Mouse (Mus musculus): ENCODE results near the gene Rnf114. TPM values are rescaled to one million over a fixed set of nuclear protein-coding genes. Genes with fewer than 3 reads are reported as not detected.

The Rnf114 gene
- polyA plus RNA-seq, 1 experiment from 2014 or later = 39.5 TPM

DNA sequence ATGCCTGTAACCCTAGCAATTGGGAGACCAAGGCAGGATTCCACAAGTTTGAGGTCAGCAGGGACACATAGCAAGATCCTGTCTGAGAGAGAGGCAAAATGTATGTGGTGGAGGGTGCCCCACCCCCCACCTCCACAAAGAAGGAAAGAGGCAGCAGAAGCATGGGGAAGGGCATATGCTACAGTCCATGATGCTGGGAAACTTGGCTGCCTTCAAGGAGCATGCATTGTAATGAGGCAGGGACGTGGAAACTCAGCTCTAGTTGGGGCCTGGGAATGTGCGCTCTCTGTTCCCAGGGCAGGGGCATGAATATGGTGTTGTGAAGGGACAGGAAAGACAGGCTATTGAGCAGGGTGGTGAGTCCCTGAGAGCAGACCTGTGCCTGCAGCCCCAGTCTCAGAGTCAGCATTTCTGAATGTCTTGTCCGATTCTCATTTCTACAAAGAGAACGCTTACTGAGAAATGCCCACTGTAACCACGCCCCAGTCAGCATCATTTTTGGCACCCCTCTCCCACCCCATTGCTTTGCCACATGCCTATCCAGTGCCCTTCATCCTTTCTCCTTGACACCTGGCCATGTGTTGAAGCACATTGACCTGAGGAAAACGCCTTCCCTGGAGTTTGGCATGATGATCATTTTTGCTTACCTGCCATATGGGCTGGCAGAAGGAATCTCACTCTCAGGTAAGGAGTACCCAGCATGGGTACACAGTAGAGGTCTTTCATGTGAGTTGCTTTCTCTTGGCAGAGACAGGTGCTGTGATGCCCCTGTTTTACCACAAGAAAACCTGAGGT is 33.2 kb upstream of the Rnf114 start:
- TF ChIP-seq CTCF (IDR thresholded peaks at IDR 0.05; ENCODE audit: low read depth) (no peak), EP300 (IDR thresholded peaks at IDR 0.05; ENCODE audit: low read depth) (no peak)
- 90% methylated on average over 6 of the region's 6 CpGs for WGBS (ENCODE audit: insufficient replicate concordance)

DNA sequence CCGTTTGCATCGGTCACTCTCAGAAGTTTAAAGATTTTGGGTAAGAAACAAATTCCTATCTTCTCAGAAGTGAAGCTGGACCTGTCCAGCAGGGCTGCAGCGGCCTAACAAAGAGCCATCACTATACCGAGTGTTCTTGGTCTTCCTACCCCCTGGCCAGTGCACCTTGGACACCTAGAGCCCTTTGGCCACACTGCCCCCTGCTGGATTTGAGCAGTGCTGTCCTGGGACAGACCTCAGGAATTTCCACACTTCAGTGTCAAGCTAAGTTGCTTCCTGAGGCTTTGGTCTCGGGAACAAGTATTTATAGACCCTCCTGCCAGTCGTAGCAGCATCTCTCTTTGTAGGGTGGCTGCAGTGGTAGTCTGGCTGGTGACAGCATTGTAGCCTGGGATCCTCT is 29.5 kb upstream of the Rnf114 start:
- no peaks in the 10 kb centered on the region for H3K4me1 ChIP-seq (ENCODE audit: insufficient read depth)
- no peaks in the 10 kb centered on the region for H3K27me3 ChIP-seq (ENCODE audit: insufficient read depth, low read length)
- 65% methylated on average over 6 of the region's 6 CpGs for WGBS (ENCODE audit: insufficient replicate concordance)
- TF ChIP-seq EP300 (IDR thresholded peaks at IDR 0.05; ENCODE audit: low read depth) = no peak
- peak; percentile 96 for TF ChIP-seq CTCF (IDR thresholded peaks at IDR 0.05; ENCODE audit: low read depth)
- ATAC-seq (peak; percentile 65; the same call in 1 of the 2 replicates), DNase-seq (peak; percentile 77)
- H3K9ac ChIP-seq (replicated peaks) = no peak overlapping the region
- no peaks in the 10 kb centered on the region for H3K9me3 ChIP-seq (ENCODE audit: low read length)
- H3K36me3 ChIP-seq (replicated peaks; ENCODE audit: insufficient read depth, low read length) = peaks cover 42% of the 10 kb centered on the region
- H3K27ac ChIP-seq (ENCODE audit: low read depth) = no peak overlapping the region
- no peak overlapping the region for H3K4me2 ChIP-seq (ENCODE audit: low read depth, low read length)
- no peak overlapping the region for H3K4me3 ChIP-seq (ENCODE audit: low read depth, low read length)

More for the DNA sequence above, 33.2 kb upstream of the Rnf114 start:
- no peak for DNase-seq
- H3K36me3 ChIP-seq (replicated peaks; ENCODE audit: insufficient read depth, low read length) = peaks cover 46% of the 10 kb centered on the region
- no peak for ATAC-seq
- H3K9me3 ChIP-seq (ENCODE audit: low read length) = no peaks in the 10 kb centered on the region
- no peak overlapping the region for H3K4me2 ChIP-seq (ENCODE audit: low read depth, low read length)
- no peak overlapping the region for H3K9ac ChIP-seq (replicated peaks)
- no peaks in the 10 kb centered on the region for H3K27me3 ChIP-seq (ENCODE audit: insufficient read depth, low read length)
- H3K4me1 ChIP-seq (ENCODE audit: insufficient read depth) = no peaks in the 10 kb centered on the region
- H3K4me3 ChIP-seq (ENCODE audit: low read depth, low read length) = no peak overlapping the region
- H3K27ac ChIP-seq (ENCODE audit: low read depth) = no peak overlapping the region

DNA sequence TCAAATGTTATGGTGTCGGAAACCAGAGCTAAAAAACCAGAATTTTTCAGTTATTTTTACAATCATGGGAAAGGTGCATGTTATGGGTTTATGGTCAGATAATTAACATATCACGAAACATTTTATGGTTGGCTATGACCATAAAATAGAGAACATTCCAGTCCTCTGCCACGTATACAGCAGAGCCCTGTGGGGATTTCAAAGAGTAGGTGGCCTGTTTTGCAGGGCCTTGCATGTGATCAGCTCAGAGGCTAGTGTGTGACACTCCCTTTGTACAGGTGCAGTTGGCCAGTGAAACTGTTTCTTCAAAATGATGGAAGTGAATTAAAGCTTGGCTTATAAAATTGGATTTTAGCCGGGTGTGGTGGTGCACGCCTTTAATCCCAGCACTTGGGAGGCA is 28.6 kb upstream of the Rnf114 start:
- Histone ChIP-seq H3K36me3 (replicated peaks; ENCODE audit: insufficient read depth, low read length) (peaks cover 37% of the 10 kb centered on the region), H3K27ac (ENCODE audit: low read depth) (no peak overlapping the region), H3K9ac (replicated peaks) (no peak overlapping the region), H3K27me3 (ENCODE audit: insufficient read depth, low read length) (no peaks in the 10 kb centered on the region), H3K4me3 (ENCODE audit: low read depth, low read length) (no peak overlapping the region), H3K4me2 (ENCODE audit: low read depth, low read length) (no peak overlapping the region), H3K9me3 (ENCODE audit: low read length) (no peaks in the 10 kb centered on the region), H3K4me1 (ENCODE audit: insufficient read depth) (no peaks in the 10 kb centered on the region)
- TF ChIP-seq CTCF (IDR thresholded peaks at IDR 0.05; ENCODE audit: low read depth) (no peak), EP300 (IDR thresholded peaks at IDR 0.05; ENCODE audit: low read depth) (no peak)
- no peak for ATAC-seq
- WGBS (ENCODE audit: insufficient replicate concordance) = 87% methylated on average over 5 of the region's 5 CpGs
- DNase-seq = no peak

DNA sequence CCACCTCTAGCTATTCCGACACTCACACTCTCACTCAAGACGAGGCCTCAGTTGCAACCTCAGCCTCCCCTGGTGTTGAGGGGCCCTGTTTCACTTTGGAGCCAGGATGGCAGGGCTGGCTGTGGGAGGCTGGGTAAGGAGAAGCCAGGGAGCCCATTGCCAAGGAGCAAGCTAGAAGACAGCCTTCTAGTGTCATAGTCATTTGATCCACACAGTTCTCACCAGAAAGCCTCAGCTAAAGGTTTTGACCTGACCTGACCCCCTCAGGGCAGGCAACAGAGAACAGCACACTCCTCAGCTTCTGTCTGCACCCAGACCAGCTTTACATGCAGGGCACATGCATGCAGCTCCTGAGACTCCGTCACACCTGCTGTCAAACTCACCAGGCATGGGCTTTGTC is 26.5 kb upstream of the Rnf114 start:
- no peak for DNase-seq
- no peak overlapping the region for H3K27ac ChIP-seq (ENCODE audit: low read depth)

DNA sequence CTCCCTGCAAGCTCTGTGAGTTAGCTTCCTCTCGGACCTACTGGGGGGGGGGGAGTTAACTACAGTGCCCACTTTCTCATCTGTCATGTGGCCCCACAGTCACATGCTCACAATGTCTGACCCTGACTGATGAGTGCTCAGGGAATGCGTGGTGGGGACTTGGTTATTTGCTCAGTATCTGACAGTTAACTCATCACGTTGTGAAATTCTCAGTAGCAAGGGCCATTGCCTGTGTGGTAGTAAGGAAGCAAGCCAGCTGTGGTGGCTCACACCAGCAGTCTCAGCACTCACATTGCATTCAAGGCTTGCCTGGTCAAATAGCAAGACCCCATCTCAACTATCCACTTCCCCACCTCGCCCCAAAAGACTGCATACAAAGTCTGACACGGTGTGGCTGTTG is 25.2 kb upstream of the Rnf114 start:
- Histone ChIP-seq H3K4me3 (ENCODE audit: low read depth, low read length) (no peak overlapping the region), H3K9ac (replicated peaks) (no peak overlapping the region), H3K4me1 (ENCODE audit: insufficient read depth) (no peaks in the 10 kb centered on the region), H3K27ac (ENCODE audit: low read depth) (no peak overlapping the region), H3K36me3 (replicated peaks; ENCODE audit: insufficient read depth, low read length) (peaks cover 45% of the 10 kb centered on the region), H3K9me3 (ENCODE audit: low read length) (no peaks in the 10 kb centered on the region), H3K27me3 (ENCODE audit: insufficient read depth, low read length) (no peaks in the 10 kb centered on the region), H3K4me2 (ENCODE audit: low read depth, low read length) (no peak overlapping the region)
- no peak for TF ChIP-seq CTCF (IDR thresholded peaks at IDR 0.05; ENCODE audit: low read depth)
- TF ChIP-seq EP300 (IDR thresholded peaks at IDR 0.05; ENCODE audit: low read depth) = no peak
- ATAC-seq = peak; percentile 42; the same call in 1 of the 2 replicates
- 64% methylated on average over 5 of the region's 5 CpGs for WGBS (ENCODE audit: insufficient replicate concordance)
- DNase-seq = no peak

More for the DNA sequence above, 26.5 kb upstream of the Rnf114 start:
- H3K9me3 ChIP-seq (ENCODE audit: low read length) = no peaks in the 10 kb centered on the region
- H3K4me1 ChIP-seq (ENCODE audit: insufficient read depth) = no peaks in the 10 kb centered on the region
- TF ChIP-seq EP300 (IDR thresholded peaks at IDR 0.05; ENCODE audit: low read depth) (no peak), CTCF (IDR thresholded peaks at IDR 0.05; ENCODE audit: low read depth) (no peak)
- H3K4me2 ChIP-seq (ENCODE audit: low read depth, low read length) = no peak overlapping the region
- no peak overlapping the region for H3K9ac ChIP-seq (replicated peaks)
- H3K4me3 ChIP-seq (ENCODE audit: low read depth, low read length) = no peak overlapping the region
- H3K27me3 ChIP-seq (ENCODE audit: insufficient read depth, low read length) = no peaks in the 10 kb centered on the region
- WGBS (ENCODE audit: insufficient replicate concordance) = 83% methylated on average over 3 of the region's 3 CpGs
- ATAC-seq = no peak
- peaks cover 34% of the 10 kb centered on the region for H3K36me3 ChIP-seq (replicated peaks; ENCODE audit: insufficient read depth, low read length)

DNA sequence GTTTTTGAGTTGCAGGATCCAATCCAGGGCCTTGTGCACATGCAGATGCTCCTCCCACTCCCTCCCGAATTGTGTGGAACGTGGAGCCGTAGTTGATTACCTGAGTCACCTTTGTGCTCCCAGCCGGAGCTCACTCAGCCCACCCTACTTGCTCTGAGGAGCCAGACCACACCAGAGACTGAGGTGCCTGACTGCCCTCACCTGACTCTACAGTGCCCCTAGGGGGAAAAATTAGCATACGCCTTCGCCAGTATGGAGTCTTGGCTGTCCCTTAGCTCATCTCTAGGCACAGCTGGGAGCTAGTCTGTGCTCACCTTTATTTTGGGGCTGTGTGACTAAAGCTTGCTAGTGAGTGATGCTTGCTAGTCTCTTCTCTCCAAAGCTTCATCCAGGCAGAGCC is 24.0 kb upstream of the Rnf114 start:
- H3K4me2 ChIP-seq (ENCODE audit: low read depth, low read length) = no peak overlapping the region
- no peaks in the 10 kb centered on the region for H3K27me3 ChIP-seq (ENCODE audit: insufficient read depth, low read length)
- no peak for DNase-seq
- no peak overlapping the region for H3K9ac ChIP-seq (replicated peaks)
- no peaks in the 10 kb centered on the region for H3K4me1 ChIP-seq (ENCODE audit: insufficient read depth)
- TF ChIP-seq CTCF (IDR thresholded peaks at IDR 0.05; ENCODE audit: low read depth) = peak; percentile 41
- no peak for TF ChIP-seq EP300 (IDR thresholded peaks at IDR 0.05; ENCODE audit: low read depth)
- 89% methylated on average over 6 of the region's 6 CpGs for WGBS (ENCODE audit: insufficient replicate concordance)
- H3K27ac ChIP-seq (ENCODE audit: low read depth) = no peak overlapping the region
- H3K36me3 ChIP-seq (replicated peaks; ENCODE audit: insufficient read depth, low read length) = peaks cover 54% of the 10 kb centered on the region
- no peak for ATAC-seq
- H3K4me3 ChIP-seq (ENCODE audit: low read depth, low read length) = no peak overlapping the region
- H3K9me3 ChIP-seq (ENCODE audit: low read length) = no peaks in the 10 kb centered on the region
